In genomic region chr2:49209349-49209748, GRCm38 (mm10) we compare ENCODE assay signal across 31 mouse cellular contexts.
A peak's percentile ranks its signal among the peaks of the same experiment; 100 is the strongest.
DNase-seq lines count a peak whose midpoint lies in the region; ATAC-seq lines count a peak whose summit lies in the region.
"Had no signal": no experiment of that assay in that cellular context is flagged by ENCODE, and none has a peak within 500 bp of the region (broad histone marks: within the 10 kb centered on the region; RNA-seq: fewer than 3 reads in every experiment).

No protein-coding gene starts in this region.

- 75% methylated on average over 3 of the region's 3 CpGs for WGBS in forebrain, embryonic 13.5 days
- 87% methylated on average over 3 of the region's 3 CpGs for WGBS in forebrain, embryonic 11.5 days

- H3K27ac ChIP-seq in forebrain, embryonic 13.5 days, result no peak overlapping the region
- no peak overlapping the region for H3K27ac ChIP-seq in forebrain, embryonic 11.5 days (ENCODE audit: low read depth, low read length)
- H3K27ac ChIP-seq: embryonic facial prominence, embryonic 10.5 days; embryonic facial prominence, embryonic 13.5 days; gastrocnemius, adult 2 months; heart, embryonic 13.5 days; hindbrain, embryonic 14.5 days; hindbrain, postnatal 0 days had no signal

- no peak overlapping the region for H3K4me3 ChIP-seq in forebrain, embryonic 13.5 days
- no peak overlapping the region for H3K4me3 ChIP-seq in forebrain, embryonic 11.5 days (ENCODE audit: low read depth, low read length)
- H3K4me3 ChIP-seq: embryonic facial prominence, embryonic 10.5 days; embryonic facial prominence, embryonic 13.5 days; erythroblast, embryonic 14.5 days; gastrocnemius, adult 2 months; heart, embryonic 13.5 days had no signal

- no peaks in the 10 kb centered on the region for H3K36me3 ChIP-seq in forebrain, embryonic 13.5 days (ENCODE audit: poor library complexity, severe bottlenecking)
- no peaks in the 10 kb centered on the region for H3K36me3 ChIP-seq in forebrain, embryonic 11.5 days (ENCODE audit: control insufficient read depth, insufficient read depth, low read length)
- H3K36me3 ChIP-seq: embryonic facial prominence, embryonic 10.5 days; embryonic facial prominence, embryonic 13.5 days; G1E; heart, embryonic 13.5 days had no signal

- H3K4me2 ChIP-seq in forebrain, embryonic 13.5 days, result no peak overlapping the region
- no peak overlapping the region for H3K4me2 ChIP-seq in forebrain, embryonic 11.5 days (ENCODE audit: low read depth, low read length, severe bottlenecking)
- H3K4me2 ChIP-seq: embryonic facial prominence, embryonic 13.5 days; heart, embryonic 13.5 days; hindbrain, embryonic 14.5 days had no signal

- DNase-seq in forebrain, embryonic 11.5 days (ENCODE audit: low spot score), result no peak
- DNase-seq in brain, adult 2 months (ENCODE audit: low read depth, low spot score), result peak; percentile 12
- peak; percentile 14 for DNase-seq in brain, embryonic 18.5 days (ENCODE audit: low read depth, low spot score)
- DNase-seq in left cerebral cortex, postnatal 14 days (ENCODE audit: low spot score in 2 of 2), result no peak
- DNase-seq in layer of hippocampus, postnatal 36 days, result no peak
- DNase-seq: adrenal gland, postnatal 10 days; adrenal gland, postnatal 36 days; B cell, adult 2 months; cerebellum, adult 18-20 months; cerebellum, adult 9-10 months; cerebellum, postnatal 25 days; embryo, embryonic 11 days; gastrocnemius, adult 2 months; gastrocnemius, postnatal 14 days; heart, adult 11 months; heart, postnatal 14 days; heart, postnatal 4 days; kidney, adult 18-20 months; kidney, adult 9 months had no signal

- no peaks in the 10 kb centered on the region for H3K27me3 ChIP-seq in forebrain, embryonic 13.5 days
- no peaks in the 10 kb centered on the region for H3K27me3 ChIP-seq in forebrain, embryonic 11.5 days (ENCODE audit: control insufficient read depth, insufficient read depth, low read length)
- H3K27me3 ChIP-seq: CH12.LX; embryonic facial prominence, embryonic 13.5 days; heart, embryonic 13.5 days; Patski had no signal

- peak; percentile 63; the same call in 1 of the 2 replicates for ATAC-seq in forebrain, embryonic 13.5 days
- no peak for ATAC-seq in forebrain, embryonic 11.5 days (replicated peaks; ENCODE audit: low FRiP score)
- ATAC-seq: hindbrain, postnatal 0 days; inflammation-experienced regulatory T-cells, adult 6 months; intestine, embryonic 16.5 days; Patski had no signal

- H3K4me1 ChIP-seq in forebrain, embryonic 13.5 days, result no peaks in the 10 kb centered on the region
- no peaks in the 10 kb centered on the region for H3K4me1 ChIP-seq in forebrain, embryonic 11.5 days (replicated peaks; ENCODE audit: control insufficient read depth, insufficient read depth, low read length)
- H3K4me1 ChIP-seq: embryonic facial prominence, embryonic 10.5 days; embryonic facial prominence, embryonic 13.5 days; heart, embryonic 13.5 days had no signal

- no peak overlapping the region for H3K9ac ChIP-seq in forebrain, embryonic 13.5 days
- H3K9ac ChIP-seq in forebrain, embryonic 11.5 days (ENCODE audit: low read length), result no peak overlapping the region
- H3K9ac ChIP-seq: embryonic facial prominence, embryonic 13.5 days; heart, embryonic 13.5 days; hindbrain, embryonic 14.5 days had no signal

- intact Hi-C loops in left cerebral cortex, postnatal 14 days (cut with DNase I), result no loop called here

- H3K9me3 ChIP-seq in forebrain, embryonic 13.5 days (replicated peaks), result no peaks in the 10 kb centered on the region
- H3K9me3 ChIP-seq in forebrain, embryonic 11.5 days (ENCODE audit: control insufficient read depth, low read length), result no peaks in the 10 kb centered on the region
- H3K9me3 ChIP-seq: embryonic facial prominence, embryonic 10.5 days; embryonic facial prominence, embryonic 13.5 days; G1E; heart, embryonic 13.5 days had no signal

Comparison
In these comparisons a context has a peak if more than half of its experiments do, and no peak if none do; other contexts are left out.
1. DNase-seq: peak in brain, adult 2 months (single experiment) and brain, embryonic 18.5 days (single experiment); none in forebrain, embryonic 11.5 days (single experiment), left cerebral cortex, postnatal 14 days (0 of 2) and layer of hippocampus, postnatal 36 days (0 of 2).